Mouse (Mus musculus): ENCODE data around the gene Lnx2. TPM values are rescaled to one million over a fixed set of nuclear protein-coding genes. Genes with fewer than 3 reads are reported as not detected.

The Lnx2 gene
- total and polyA plus RNA-seq, 2 experiments from 2014 or later: 5.6 to 10.0 TPM

DNA sequence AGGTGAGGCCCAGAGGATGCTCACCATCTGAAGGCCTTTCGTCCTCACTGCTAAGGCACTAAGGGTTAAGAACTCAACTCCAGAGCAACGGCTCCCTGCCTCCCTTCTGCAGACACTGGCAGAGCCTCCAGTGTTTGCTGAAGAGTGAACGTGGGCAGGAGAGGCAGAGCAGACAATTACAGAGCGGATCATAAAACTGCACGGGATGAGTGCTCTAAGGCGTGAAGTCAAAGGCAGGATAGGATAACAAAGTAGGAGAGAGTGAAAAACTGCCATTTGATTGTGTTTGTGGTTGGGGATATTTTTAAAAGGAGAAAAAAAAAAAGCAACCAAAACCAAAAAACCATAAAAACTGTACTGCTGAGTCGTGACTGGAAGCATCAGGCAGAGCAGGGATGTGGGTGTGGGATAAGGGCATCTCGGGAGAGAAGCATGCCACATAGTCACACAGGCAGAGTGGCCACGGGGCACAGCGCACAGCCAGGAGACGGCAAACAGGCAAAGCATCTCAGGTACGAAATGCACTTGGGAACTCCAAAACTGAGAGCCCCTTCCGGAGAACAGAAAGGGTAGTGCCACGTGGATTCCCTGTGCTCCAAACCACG lies 33.0 kb downstream of the Lnx2 start:
- TF ChIP-seq CTCF (IDR thresholded peaks at IDR 0.05; ENCODE audit: low read depth): no peak

DNA sequence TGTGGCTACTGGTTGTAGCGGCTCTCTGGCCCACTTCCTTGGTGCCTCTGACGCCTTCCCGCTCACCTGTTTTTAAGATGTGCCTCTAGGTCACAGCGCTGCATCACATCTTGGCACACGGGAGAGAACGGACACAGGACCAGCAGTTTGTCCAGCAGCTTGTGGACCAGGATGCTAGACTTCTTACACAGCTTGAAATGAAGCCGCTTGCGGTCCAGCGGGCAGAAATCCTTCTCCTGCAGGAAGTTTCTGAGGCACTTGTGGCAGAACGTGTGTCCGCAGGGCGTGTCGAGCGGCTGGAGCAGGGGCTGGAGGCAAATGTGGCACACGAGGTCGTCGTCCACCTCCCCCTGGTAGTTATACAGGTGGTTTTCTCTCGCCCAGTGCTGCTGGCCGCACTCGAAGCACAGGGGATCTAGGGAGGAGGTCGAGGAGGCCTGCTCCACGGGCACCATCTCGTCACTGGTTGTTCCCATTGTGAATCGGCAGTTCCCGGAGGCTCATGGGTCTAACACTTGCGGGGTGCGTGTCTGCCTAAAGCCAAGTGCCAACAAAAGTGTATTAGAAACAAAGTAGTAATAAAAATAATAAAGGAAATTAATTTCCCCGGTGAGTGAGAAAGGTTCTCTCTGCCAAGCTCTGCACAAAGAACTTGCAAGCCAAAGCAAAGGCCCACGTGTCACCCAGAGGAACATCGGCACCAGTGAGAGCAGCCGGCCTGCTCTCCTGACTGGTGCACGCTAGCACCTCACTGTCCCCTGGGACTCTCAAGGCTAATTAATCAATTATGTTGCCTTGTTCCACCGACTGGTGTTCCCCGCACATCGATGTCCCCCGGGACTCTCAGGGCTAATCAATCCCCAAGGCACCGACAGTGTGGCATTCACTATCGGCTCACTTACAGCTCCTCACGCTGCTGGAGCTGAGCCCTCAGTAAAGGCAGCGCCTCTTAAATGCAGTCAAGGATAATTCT lies 34.1 kb downstream of the Lnx2 start:
- Histone ChIP-seq H3K4me3 (ENCODE audit: low read depth, low read length) (no peak overlapping the region), H3K9me3 (ENCODE audit: low read length) (no peaks in the 10 kb centered on the region), H3K4me2 (ENCODE audit: low read depth) (no peak overlapping the region), H3K27me3 (ENCODE audit: insufficient read depth, low read length) (no peaks in the 10 kb centered on the region), H3K27ac (ENCODE audit: low read depth, low read length) (no peak overlapping the region), H3K36me3 (ENCODE audit: insufficient read depth) (no peaks in the 10 kb centered on the region), H3K4me1 (ENCODE audit: insufficient read depth) (peaks cover 6% of the 10 kb centered on the region), H3K9ac (no peak overlapping the region)
- TF ChIP-seq CTCF (IDR thresholded peaks at IDR 0.05; ENCODE audit: low read depth): no peak
- WGBS: 70% methylated on average over 40 of the region's 40 CpGs
- ATAC-seq (no peak), DNase-seq (peak; percentile 33)

More for the DNA sequence above, 33.0 kb downstream of the Lnx2 start:
- H3K27me3 ChIP-seq (ENCODE audit: insufficient read depth, low read length): no peaks in the 10 kb centered on the region
- peaks cover 6% of the 10 kb centered on the region for H3K4me1 ChIP-seq (ENCODE audit: insufficient read depth)
- no peak overlapping the region for H3K27ac ChIP-seq (ENCODE audit: low read depth, low read length)
- ATAC-seq (no peak), DNase-seq (no peak)
- H3K9me3 ChIP-seq (ENCODE audit: low read length): no peaks in the 10 kb centered on the region
- no peaks in the 10 kb centered on the region for H3K36me3 ChIP-seq (ENCODE audit: insufficient read depth)
- 70% methylated on average over 15 of the region's 15 CpGs for WGBS
- H3K9ac ChIP-seq: no peak overlapping the region
- H3K4me3 ChIP-seq (ENCODE audit: low read depth, low read length): no peak overlapping the region
- H3K4me2 ChIP-seq (ENCODE audit: low read depth): no peak overlapping the region

DNA sequence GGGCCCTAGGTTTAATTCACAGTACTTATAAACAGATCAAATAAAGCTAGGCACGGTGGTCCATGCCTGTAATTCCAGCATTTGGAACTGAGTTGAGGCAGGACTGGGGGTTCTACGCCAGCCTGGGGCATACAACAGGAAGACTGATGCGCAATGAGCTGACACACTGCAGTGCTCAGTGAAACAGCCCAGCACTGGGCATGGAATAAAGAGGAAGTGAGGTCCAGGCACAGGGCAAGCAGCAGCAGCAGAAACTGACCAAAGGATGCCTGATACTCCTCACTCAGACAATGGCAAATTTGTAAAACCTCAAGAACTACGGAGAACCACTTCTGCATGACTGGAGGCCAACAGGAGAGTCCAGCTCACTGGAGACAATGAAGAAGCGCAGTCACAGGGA lies 37.0 kb downstream of the Lnx2 start:
- no peak overlapping the region for H3K9ac ChIP-seq
- H3K27ac ChIP-seq (ENCODE audit: low read depth, low read length): no peak overlapping the region
- 66% methylated on average over 5 of the region's 5 CpGs for WGBS
- H3K4me1 ChIP-seq (ENCODE audit: insufficient read depth): no peaks in the 10 kb centered on the region
- no peak overlapping the region for H3K4me3 ChIP-seq (ENCODE audit: low read depth, low read length)
- H3K36me3 ChIP-seq (ENCODE audit: insufficient read depth): no peaks in the 10 kb centered on the region
- no peak for TF ChIP-seq CTCF (IDR thresholded peaks at IDR 0.05; ENCODE audit: low read depth)
- ATAC-seq: no peak
- no peaks in the 10 kb centered on the region for H3K27me3 ChIP-seq (ENCODE audit: insufficient read depth, low read length)
- H3K9me3 ChIP-seq (ENCODE audit: low read length): no peaks in the 10 kb centered on the region
- no peak for DNase-seq
- H3K4me2 ChIP-seq (ENCODE audit: low read depth): no peak overlapping the region

DNA sequence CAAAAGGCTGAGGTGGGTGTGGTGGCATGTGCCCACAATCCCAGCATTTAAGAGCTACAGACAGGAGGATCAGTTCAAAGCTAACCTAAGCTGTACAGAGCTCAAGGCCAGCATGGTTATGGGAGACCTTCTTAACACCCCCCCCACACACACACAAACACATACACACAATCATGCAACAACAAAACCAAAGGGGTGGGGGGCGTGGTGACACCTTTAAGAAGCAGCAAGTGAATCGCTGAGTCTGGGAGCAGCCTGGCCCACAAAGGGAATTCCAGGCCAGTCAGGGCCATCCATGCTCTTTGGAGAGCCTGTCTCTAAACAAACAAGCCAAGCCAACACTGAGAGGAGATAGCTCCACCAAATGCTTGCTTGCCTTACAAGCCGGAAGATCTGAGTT lies 38.8 kb downstream of the Lnx2 start:
- ATAC-seq: no peak
- H3K27me3 ChIP-seq (ENCODE audit: insufficient read depth, low read length): no peaks in the 10 kb centered on the region
- no peak overlapping the region for H3K4me3 ChIP-seq (ENCODE audit: low read depth, low read length)
- no peak for DNase-seq
- 86% methylated on average over 3 of the region's 3 CpGs for WGBS
- H3K9ac ChIP-seq: no peak overlapping the region
- H3K9me3 ChIP-seq (ENCODE audit: low read length): no peaks in the 10 kb centered on the region
- no peak overlapping the region for H3K27ac ChIP-seq (ENCODE audit: low read depth, low read length)
- no peak for TF ChIP-seq CTCF (IDR thresholded peaks at IDR 0.05; ENCODE audit: low read depth)
- H3K36me3 ChIP-seq (ENCODE audit: insufficient read depth): no peaks in the 10 kb centered on the region
- no peaks in the 10 kb centered on the region for H3K4me1 ChIP-seq (ENCODE audit: insufficient read depth)
- H3K4me2 ChIP-seq (ENCODE audit: low read depth): no peak overlapping the region

DNA sequence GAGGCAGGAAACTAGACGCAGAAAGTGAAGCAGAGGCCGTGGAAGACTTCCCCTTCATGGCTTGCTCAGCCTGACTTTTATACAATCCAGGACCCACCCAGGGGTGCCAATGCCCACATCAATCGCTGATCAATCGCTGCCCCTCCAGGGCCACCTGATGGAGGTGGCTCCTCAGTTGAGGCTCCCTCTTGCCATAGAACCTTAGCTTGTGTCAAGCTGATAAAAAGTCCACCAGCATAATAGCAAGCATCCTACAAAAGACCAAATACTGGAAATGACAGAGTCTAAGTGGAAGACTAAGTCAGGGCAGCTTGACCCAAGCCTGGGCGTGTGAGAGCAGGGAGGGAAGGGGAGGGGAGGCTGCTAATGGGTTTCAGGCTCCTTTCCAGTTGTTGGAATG lies 39.7 kb downstream of the Lnx2 start:
- H3K27ac ChIP-seq (ENCODE audit: low read depth, low read length): no peak overlapping the region
- DNase-seq (no peak), ATAC-seq (no peak)
- 91% methylated on average over 5 of the region's 5 CpGs for WGBS
- H3K27me3 ChIP-seq (ENCODE audit: insufficient read depth, low read length): no peaks in the 10 kb centered on the region
- H3K9me3 ChIP-seq (ENCODE audit: low read length): no peaks in the 10 kb centered on the region
- H3K4me2 ChIP-seq (ENCODE audit: low read depth): no peak overlapping the region
- no peaks in the 10 kb centered on the region for H3K4me1 ChIP-seq (ENCODE audit: insufficient read depth)
- no peak overlapping the region for H3K9ac ChIP-seq
- no peaks in the 10 kb centered on the region for H3K36me3 ChIP-seq (ENCODE audit: insufficient read depth)
- TF ChIP-seq CTCF (IDR thresholded peaks at IDR 0.05; ENCODE audit: low read depth): no peak
- no peak overlapping the region for H3K4me3 ChIP-seq (ENCODE audit: low read depth, low read length)

DNA sequence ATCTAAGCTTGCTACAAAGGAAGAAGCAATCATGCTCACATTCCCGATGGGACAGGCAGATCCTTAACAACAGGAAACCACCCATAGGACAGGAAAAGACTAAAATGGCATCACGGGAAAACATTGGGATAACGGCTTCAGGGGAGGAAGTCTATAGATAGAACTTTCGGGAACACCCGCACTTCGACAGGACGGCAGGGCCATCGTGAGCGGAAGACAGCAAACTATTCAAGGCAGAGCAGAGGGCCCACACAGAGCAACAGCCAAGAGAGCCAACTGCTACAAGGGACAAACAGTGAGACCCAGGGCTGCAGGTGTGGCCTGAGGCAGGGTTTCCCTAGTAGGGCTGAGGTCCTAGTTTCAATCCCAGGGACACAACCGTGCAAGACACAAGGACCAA lies 40.4 kb downstream of the Lnx2 start:
- Histone ChIP-seq H3K4me3 (ENCODE audit: low read depth, low read length) (no peak overlapping the region), H3K36me3 (ENCODE audit: insufficient read depth) (no peaks in the 10 kb centered on the region), H3K27me3 (ENCODE audit: insufficient read depth, low read length) (no peaks in the 10 kb centered on the region), H3K9me3 (ENCODE audit: low read length) (no peaks in the 10 kb centered on the region), H3K4me2 (ENCODE audit: low read depth) (no peak overlapping the region), H3K27ac (ENCODE audit: low read depth, low read length) (no peak overlapping the region), H3K4me1 (ENCODE audit: insufficient read depth) (no peaks in the 10 kb centered on the region), H3K9ac (no peak overlapping the region)
- ATAC-seq: no peak
- 88% methylated on average over 10 of the region's 10 CpGs for WGBS
- TF ChIP-seq CTCF (IDR thresholded peaks at IDR 0.05; ENCODE audit: low read depth): no peak
- no peak for DNase-seq

DNA sequence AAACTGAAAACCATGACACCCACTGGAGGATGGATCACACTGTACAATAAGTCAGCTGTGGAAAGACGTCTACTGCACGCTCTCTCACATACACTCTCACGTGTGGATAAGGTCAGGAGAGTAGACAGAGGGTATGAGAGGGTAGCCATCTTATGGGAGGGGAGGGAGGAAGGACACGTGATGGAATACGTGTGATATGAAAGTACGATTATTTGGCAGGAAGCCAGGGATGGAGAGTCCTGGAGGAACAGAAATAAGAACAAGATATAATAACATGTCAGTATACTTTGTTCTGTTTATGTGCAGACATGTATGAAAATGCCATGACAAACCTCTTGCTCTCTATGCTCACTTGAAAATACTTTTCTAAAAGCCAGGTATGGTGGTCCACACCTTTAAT lies 41.1 kb downstream of the Lnx2 start:
- ATAC-seq (no peak), DNase-seq (no peak)
- no peak for TF ChIP-seq CTCF (IDR thresholded peaks at IDR 0.05; ENCODE audit: low read depth)
- Histone ChIP-seq H3K9ac (no peak overlapping the region), H3K4me1 (ENCODE audit: insufficient read depth) (no peaks in the 10 kb centered on the region), H3K9me3 (ENCODE audit: low read length) (no peaks in the 10 kb centered on the region), H3K27me3 (ENCODE audit: insufficient read depth, low read length) (no peaks in the 10 kb centered on the region), H3K4me3 (ENCODE audit: low read depth, low read length) (no peak overlapping the region), H3K27ac (ENCODE audit: low read depth, low read length) (no peak overlapping the region), H3K4me2 (ENCODE audit: low read depth) (no peak overlapping the region), H3K36me3 (ENCODE audit: insufficient read depth) (no peaks in the 10 kb centered on the region)
- WGBS: 87% methylated on average over 6 of the region's 6 CpGs
